Mouse (Mus musculus) stomach, embryonic 15.5 days (tissue): ENCODE data around the gene Atp5j2. TPM values are rescaled to one million over a fixed set of nuclear protein-coding genes. Genes with fewer than 3 reads are reported as not detected.

Source experiments
- ATAC-seq: fragments of 200-750 bp; cut with Nextera tagmentation; 2 replicates; pipeline ENCODE4 v1.8.0; 2017; ENCODE audit warnings: low read depth, moderate number of reproducible peaks, moderate TSS enrichment; ENCODE audit not compliant: insufficient read depth, low FRiP score
- H3K27ac ChIP-seq: fragments of 300-500 bp; sonication (generic); 2 replicates; pipeline ENCODE4 v1.5.1; 2015; ENCODE audit warnings: mild to moderate bottlenecking, inconsistent platforms
- H3K27me3 ChIP-seq: fragments of 300-500 bp; sonication (generic); replicated peaks from 2 replicates; pipeline ENCODE4 v1.6.1; 2015; ENCODE audit warnings: inconsistent platforms
- H3K36me3 ChIP-seq: fragments of 300-500 bp; sonication (generic); 2 replicates; pipeline ENCODE4 v1.6.1; 2015; ENCODE audit warnings: inconsistent platforms
- H3K4me1 ChIP-seq: fragments of 300-500 bp; sonication (generic); 2 replicates; pipeline ENCODE4 v1.6.1; 2015; ENCODE audit warnings: inconsistent platforms
- H3K4me2 ChIP-seq: fragments of 300-500 bp; sonication (generic); 2 replicates; pipeline ENCODE4 v1.6.1; 2015; ENCODE audit warnings: mild to moderate bottlenecking, inconsistent platforms
- H3K4me3 ChIP-seq: fragments of 300-500 bp; sonication (generic); replicated peaks from 2 replicates; pipeline ENCODE4 v1.5.1; 2015; ENCODE audit warnings: inconsistent platforms
- H3K9ac ChIP-seq: fragments of 300-500 bp; sonication (generic); 2 replicates; pipeline ENCODE4 v1.6.1; 2015; ENCODE audit warnings: inconsistent platforms
- H3K9me3 ChIP-seq: fragments of 300-500 bp; sonication (generic); 2 replicates; pipeline ENCODE4 v1.6.1; 2016; ENCODE audit warnings: inconsistent platforms
- WGBS: fragments of 180-500 bp; shearing (Covaris S2); methylation state at CpG from one replicate; pipeline ENCODE4 v1.1.7; 2015; 5-methylcytosine and 5-hydroxymethylcytosine counted together
- polyA plus RNA-seq: library from polyadenylated mRNA; unstranded; fragments of >200 nt; fragmentation: Nextera tagmentation; extraction: Ambion mirVana; gene quantifications from 2 replicates; pipeline ENCODE4 v1.2.1, GENCODE M21; 2015

The Atp5j2 gene
- polyA plus RNA-seq, 1 experiment from 2014 or later = 678 TPM

- Histone ChIP-seq H3K27me3 (no peaks in the 10 kb centered on the region), H3K9ac (no peak overlapping the region), H3K27ac (no peak overlapping the region), H3K9me3 (no peaks in the 10 kb centered on the region), H3K4me3 (no peak overlapping the region), H3K36me3 (peaks cover 66% of the 10 kb centered on the region), H3K4me2 (no peak overlapping the region), H3K4me1 (no peaks in the 10 kb centered on the region)
- no peak for ATAC-seq
- whole genome bisulfite sequencing = 91% methylated on average over 5 of the region's 5 CpGs
These were observed 39.2 kb downstream of the Atp5j2 start for GRCm38 (mm10) chr5:145152690-145153089.

GRCm38 (mm10) chr5:145149294-145149693 lies 42.6 kb downstream of the Atp5j2 start:
- Histone ChIP-seq H3K4me2 (no peak overlapping the region), H3K9ac (no peak overlapping the region), H3K27me3 (no peaks in the 10 kb centered on the region), H3K4me1 (no peaks in the 10 kb centered on the region), H3K4me3 (no peak overlapping the region), H3K27ac (no peak overlapping the region), H3K9me3 (no peaks in the 10 kb centered on the region), H3K36me3 (peaks cover 81% of the 10 kb centered on the region)
- WGBS = 86% methylated on average over 6 of the region's 6 CpGs
- ATAC-seq = no peak

GRCm38 (mm10) chr5:145147748-145148147 lies 44.1 kb downstream of the Atp5j2 start:
- WGBS = 87% methylated on average over 5 of the region's 5 CpGs
- no peaks in the 10 kb centered on the region for H3K4me1 ChIP-seq
- no peak overlapping the region for H3K4me3 ChIP-seq
- no peak overlapping the region for H3K4me2 ChIP-seq
- H3K27ac ChIP-seq = no peak overlapping the region
- H3K9ac ChIP-seq = no peak overlapping the region
- no peaks in the 10 kb centered on the region for H3K27me3 ChIP-seq
- H3K9me3 ChIP-seq = no peaks in the 10 kb centered on the region
- H3K36me3 ChIP-seq = peaks cover 87% of the 10 kb centered on the region
- ATAC-seq = no peak

GRCm38 (mm10) chr5:145140611-145141010 lies 51.3 kb downstream of the Atp5j2 start:
- ATAC-seq = no peak
- H3K4me1 ChIP-seq = peaks cover 21% of the 10 kb centered on the region
- H3K36me3 ChIP-seq = peaks cover 31% of the 10 kb centered on the region
- H3K4me3 ChIP-seq = peak overlapping the region; percentile 98
- peak overlapping the region; percentile 65 for H3K4me2 ChIP-seq
- peak overlapping the region; percentile 80 for H3K9ac ChIP-seq
- peak overlapping the region; percentile 91 for H3K27ac ChIP-seq
- no peaks in the 10 kb centered on the region for H3K9me3 ChIP-seq
- under 1% methylated on average over 18 of the region's 18 CpGs for WGBS
- H3K27me3 ChIP-seq = no peaks in the 10 kb centered on the region

- Histone ChIP-seq H3K9me3 (no peaks in the 10 kb centered on the region), H3K9ac (peak within 1 kb of the TSS; percentile 94), H3K4me2 (peak within 1 kb of the TSS; percentile 68), H3K36me3 (peaks cover 24% of the 10 kb centered on the region), H3K27me3 (no peaks in the 10 kb centered on the region), H3K27ac (peak within 1 kb of the TSS; percentile 91), H3K4me1 (peaks cover 21% of the 10 kb centered on the region), H3K4me3 (peak within 1 kb of the TSS; percentile 98)
- under 1% methylated on average over 84 of the region's 84 CpGs for WGBS
- peak; percentile 94 for ATAC-seq
These were observed 52.0 kb downstream of the Atp5j2 start, which contains the start of the genes Pdap1 and Bud31 for GRCm38 (mm10) chr5:145139571-145140519. Pdap1 (minus strand) TSS chr5:145140238. Bud31 (plus strand) TSS chr5:145140362.

- H3K36me3 ChIP-seq = peaks cover 28% of the 10 kb centered on the region
- 4% methylated on average over 6 of the region's 6 CpGs for WGBS
These were observed 53.0 kb downstream of the Atp5j2 start for GRCm38 (mm10) chr5:145138836-145139235.

More at GRCm38 (mm10) chr5:145138836-145139235, 53.0 kb downstream of the Atp5j2 start:
- no peak for ATAC-seq
- Histone ChIP-seq H3K4me1 (peaks cover 21% of the 10 kb centered on the region), H3K9me3 (no peaks in the 10 kb centered on the region), H3K4me2 (peak overlapping the region; percentile 68), H3K27me3 (no peaks in the 10 kb centered on the region), H3K27ac (peak overlapping the region; percentile 91; the same call in 1 of the 2 replicates), H3K4me3 (peak overlapping the region; percentile 98), H3K9ac (peak overlapping the region; percentile 94)

Other genes with a start within 250 kb of the Atp5j2 start
- gene Smurf1, start 226.2 kb downstream of the Atp5j2 start, polyA plus RNA-seq = 14.3 and 14.4 TPM in 2 replicates
- not detected in 2 replicates for gene Gm4871, start 159.3 kb downstream of the Atp5j2 start, polyA plus RNA-seq
- not detected in 2 replicates for gene 1700018F24Rik, start 149.1 kb downstream of the Atp5j2 start, polyA plus RNA-seq
- gene Arpc1a, start 108.2 kb downstream of the Atp5j2 start, polyA plus RNA-seq = 134 and 138 TPM in 2 replicates
- gene Kpna7, start 108.0 kb downstream of the Atp5j2 start, polyA plus RNA-seq = 0.18 and 0.52 TPM in 2 replicates
- 393 and 405 TPM in 2 replicates for gene Arpc1b, start 77.8 kb downstream of the Atp5j2 start, polyA plus RNA-seq
- 90.9 and 91.1 TPM in 2 replicates for gene Pdap1, start 51.8 kb downstream of the Atp5j2 start, polyA plus RNA-seq
- 175 TPM in 2 replicates for gene Bud31, start 51.7 kb downstream of the Atp5j2 start, polyA plus RNA-seq
- 13.7 and 13.9 TPM in 2 replicates for gene Ptcd1, start 25.0 kb downstream of the Atp5j2 start, polyA plus RNA-seq
- gene Cpsf4, start 24.8 kb downstream of the Atp5j2 start, polyA plus RNA-seq = 43.0 and 44.6 TPM in 2 replicates
- gene Zkscan14, start 9.8 kb upstream of the Atp5j2 start, polyA plus RNA-seq = 7.4 and 8.0 TPM in 2 replicates
- gene Zkscan5, start 12.5 kb upstream of the Atp5j2 start, polyA plus RNA-seq = 10.4 and 12.1 TPM in 2 replicates
- 28.7 and 31.2 TPM in 2 replicates for gene Zfp655, start 39.7 kb upstream of the Atp5j2 start, polyA plus RNA-seq
- gene Zscan25, start 88.4 kb upstream of the Atp5j2 start, polyA plus RNA-seq = 0.68 and 0.85 TPM in 2 replicates
- gene Cyp3a57, start 153.2 kb upstream of the Atp5j2 start, polyA plus RNA-seq = not detected in 2 replicates